Mouse (Mus musculus) urinary bladder, adult 2 months (tissue): ENCODE results near the gene Slc2a3. TPM values are rescaled to one million over a fixed set of nuclear protein-coding genes. Genes with fewer than 3 reads are reported as not detected.
A peak's percentile ranks its signal among the peaks of the same experiment; 100 is the strongest.
"Not testable (repeated sequence)": the region's sequence is repeated elsewhere in the genome, so short reads cannot be mapped to it uniquely, and the experiment has no call there.

ENCODE experiments used
- DNase-seq: peaks from one replicate; pipeline ENCODE4 v3.0.0; 2022; ENCODE audit warnings: low spot score
- polyA plus RNA-seq: library from polyadenylated mRNA; depleted of rRNA; stranded (reverse); fragments of >200 nt; gene quantifications from 2 replicates; pipeline ENCODE4 v1.2.3, GENCODE M21; 2012

The Slc2a3 gene
- polyA plus RNA-seq, 1 experiment: 5.1 TPM

DNA sequence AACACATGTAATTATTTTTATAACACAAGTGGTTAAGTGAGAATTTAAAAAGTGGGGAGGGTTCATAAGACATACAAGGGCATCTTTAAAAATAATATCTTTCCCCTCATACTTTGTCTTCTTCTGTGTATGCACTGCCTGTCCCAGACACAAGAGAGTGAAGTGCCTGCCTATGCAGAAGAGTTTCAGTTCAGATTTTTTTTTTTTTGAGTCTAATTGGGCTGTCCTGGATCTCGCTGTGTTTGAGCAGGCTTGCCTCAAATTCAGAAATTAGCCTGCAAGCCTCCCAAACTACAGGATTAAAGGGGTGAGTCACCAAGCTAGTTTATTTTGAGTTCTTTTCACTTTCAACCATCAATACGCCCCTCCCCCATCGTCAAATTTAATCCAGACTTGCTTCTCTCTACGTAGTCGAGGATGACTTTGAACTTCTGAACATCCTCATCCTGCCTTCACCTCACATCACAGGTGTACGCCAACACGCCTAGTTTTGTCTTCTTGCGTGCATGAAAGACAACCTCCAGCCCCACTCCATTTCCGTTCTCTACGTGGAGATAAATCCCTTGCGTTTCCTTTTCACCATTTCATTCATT is 8.7 kb upstream of the Slc2a3 start:
- DNase-seq: no peak

DNA sequence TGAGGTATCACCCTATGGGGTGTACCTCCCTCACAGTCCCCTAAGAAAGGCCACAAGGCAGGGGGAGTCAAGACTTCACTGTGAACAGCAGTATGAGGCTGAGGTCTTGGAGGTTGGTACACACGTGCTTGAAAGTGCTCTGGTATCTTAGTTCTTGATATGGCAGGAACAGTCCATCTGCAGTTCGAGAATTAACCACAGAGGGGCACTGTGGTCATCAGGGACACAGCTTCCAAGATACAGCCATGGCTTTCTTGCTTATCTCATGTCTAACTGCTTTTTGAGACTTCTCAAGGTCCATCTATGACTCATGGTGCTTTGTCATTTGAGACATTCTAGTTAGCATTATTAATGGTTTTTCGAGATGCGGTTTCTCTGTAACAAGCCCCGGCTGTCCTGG is 3.0 kb upstream of the Slc2a3 start:
- DNase-seq: no peak

DNA sequence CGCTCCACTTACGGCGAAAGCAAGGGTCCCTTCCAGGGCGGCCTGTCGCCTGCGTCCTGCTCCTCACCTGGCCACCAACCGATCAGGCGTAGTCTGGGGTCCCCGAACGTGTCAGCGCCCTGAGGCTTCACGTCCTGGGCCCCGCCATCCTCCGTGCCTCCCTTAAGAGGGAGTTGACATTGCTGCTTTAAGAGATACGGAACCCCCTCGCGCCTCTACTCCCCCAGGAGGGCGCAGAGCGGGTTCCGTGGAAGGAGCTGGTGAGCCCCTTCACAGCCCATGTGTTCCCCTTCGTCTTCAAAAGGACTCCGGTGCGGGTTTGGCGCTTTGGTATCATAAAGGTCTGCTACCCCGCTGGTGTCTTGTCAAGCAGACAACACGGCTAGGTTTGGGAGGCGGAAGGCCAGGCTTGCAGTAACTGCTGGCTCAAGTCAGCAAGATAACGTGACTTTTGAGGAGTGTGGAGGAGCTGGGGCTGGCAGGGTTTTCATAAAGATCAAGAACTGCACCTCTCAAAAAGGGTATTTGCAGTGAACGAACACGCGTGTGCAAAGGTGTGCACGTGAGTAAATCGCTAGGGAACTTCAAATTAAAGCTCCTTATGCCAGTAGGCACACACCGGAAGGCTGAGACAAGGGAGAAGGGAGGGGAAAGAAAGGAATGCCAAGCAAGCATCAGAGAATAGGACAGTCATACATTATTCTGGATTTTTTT is 518 bp upstream of the Slc2a3 start:
- DNase-seq: peak; percentile 41

DNA sequence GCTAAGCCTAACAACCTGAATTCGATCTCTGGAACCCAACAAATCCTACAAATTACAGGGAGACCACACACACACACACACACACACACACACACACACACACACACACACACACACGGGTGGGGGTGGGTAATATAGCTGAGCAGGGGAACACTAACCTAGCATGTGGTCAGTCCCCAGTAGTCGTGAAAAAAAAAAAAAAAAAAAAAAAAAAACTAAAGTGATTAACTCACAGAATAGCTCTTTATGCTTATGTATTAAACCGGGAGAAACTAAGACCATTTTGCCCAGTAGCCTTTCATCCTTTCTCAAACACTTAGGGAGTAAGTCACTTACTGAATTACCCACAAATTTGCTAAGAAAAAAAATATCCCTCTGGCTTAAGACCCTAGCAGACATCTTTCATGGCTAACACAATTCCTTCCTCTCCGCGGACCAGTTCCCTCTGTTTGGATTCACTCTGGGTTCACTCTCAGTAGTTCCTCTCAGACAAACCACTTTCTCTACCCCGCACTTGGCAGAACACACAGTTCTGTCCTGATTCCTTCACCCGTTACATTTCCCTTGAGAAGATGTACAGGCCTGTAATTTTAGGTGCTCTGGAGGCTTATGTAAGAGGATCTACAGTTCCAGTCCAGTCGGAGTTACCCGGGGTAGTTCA is 670 bp downstream of the Slc2a3 start:
- no peak for DNase-seq

DNA sequence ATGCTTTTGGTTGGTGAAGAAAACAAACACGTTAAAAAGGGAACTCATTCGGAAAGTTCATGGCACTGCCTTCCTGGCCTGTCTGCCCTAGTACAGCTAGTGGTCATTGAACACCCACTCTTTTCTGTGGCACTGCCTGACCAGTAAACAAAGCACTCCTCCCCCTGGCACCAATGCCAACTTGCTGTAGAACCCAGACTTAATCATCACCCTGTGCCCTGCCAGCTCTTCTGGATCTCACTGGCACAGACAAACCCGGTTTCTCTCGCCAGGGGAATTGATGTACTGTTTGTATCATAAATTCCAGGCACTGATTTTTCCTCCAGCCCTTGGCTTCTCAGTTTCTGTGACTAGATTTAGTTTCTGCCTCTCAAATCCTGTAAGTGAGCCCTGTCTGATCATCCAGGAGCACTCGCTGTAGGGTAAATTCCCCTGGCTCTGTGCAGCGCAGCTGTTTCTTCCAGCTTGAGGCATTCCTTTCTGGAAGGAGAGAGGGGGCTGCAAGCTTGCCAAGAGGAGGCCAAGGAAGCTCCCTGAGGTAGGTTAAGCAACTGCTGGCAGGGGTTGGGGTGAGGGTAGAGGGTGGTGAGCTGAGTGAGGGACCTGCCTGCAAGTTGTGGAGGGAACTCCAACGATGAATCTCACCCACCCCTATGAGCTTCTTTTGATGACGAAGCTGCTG is 6.0 kb downstream of the Slc2a3 start:
- no peak for DNase-seq

DNA sequence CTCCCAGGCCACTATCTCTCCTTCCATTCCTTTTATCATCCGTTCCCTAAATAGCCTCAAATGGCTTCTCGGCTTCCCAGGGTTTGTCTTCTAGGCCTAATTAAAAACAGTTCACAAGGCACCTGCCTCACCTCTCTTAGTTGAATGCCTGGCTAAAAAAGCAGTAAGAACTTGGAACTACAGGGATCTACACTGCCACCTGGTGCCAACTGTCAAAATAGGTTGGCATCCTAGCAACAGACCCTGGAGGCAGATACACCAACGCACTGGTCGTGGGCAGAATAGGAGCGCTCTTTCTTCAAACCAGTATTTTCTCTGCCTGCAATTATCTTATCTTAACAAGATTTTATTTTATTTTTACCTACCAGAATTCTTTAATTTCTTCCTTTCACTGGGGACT is 15.2 kb downstream of the Slc2a3 start:
- no peak for DNase-seq

DNA sequence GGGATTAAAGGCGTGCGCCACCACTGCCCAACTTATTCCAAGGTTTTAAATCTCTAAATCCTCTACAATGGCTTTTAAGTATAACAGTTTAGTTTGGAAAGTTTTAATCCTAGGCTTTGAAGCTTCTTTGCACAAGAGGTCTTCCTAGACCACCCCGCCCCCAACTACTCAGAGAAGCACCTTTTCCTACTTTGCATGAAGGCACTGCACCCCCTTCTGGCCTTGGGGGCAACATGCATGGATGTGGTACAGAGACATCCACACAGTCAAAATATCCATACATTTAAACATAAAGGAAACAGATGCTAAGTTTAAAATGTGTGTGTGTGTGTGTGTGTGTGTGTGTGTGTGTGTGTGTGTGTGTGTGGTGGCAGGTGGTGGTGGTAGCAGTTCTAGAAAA is 16.6 kb downstream of the Slc2a3 start:
- DNase-seq: no peak

DNA sequence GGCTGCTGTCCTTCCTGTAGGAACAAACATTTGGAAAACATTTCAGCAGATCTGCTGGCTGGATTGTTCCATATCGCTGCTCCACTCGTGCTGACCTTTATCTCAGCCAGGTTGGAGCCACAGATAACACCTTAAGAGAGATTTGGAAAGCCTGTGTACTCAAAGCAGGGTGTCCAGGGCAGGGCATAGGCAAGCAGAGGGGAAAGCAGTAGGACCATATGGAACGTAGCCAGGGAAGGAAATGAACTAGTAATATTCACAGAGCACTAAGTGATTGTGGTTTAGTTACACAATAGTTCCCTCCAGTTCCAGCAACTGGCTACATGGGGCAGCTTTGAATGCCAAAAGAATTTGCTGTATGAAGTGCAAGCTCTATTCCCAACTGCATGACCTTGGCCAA is 19.3 kb downstream of the Slc2a3 start:
- DNase-seq: no peak

DNA sequence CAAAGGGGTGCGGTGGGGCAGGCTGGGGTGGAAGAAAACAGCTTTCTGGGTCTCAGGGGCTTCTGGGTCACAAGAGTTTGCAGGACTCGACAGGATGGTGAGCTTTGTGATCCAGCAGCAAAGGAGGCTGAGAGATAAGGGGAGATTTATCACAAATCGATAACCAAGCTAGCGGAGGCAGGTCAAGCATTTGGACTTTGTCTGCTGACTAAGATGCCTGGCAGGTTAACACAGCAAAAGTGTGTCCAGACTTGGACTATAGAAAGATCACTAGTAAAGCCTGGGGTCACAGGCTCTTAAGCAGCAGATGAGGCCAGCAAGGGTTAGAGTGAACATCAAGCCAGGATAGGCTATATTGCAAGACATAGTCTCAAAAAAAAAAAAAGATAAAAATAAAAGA is 20.3 kb downstream of the Slc2a3 start:
- DNase-seq: no peak

DNA sequence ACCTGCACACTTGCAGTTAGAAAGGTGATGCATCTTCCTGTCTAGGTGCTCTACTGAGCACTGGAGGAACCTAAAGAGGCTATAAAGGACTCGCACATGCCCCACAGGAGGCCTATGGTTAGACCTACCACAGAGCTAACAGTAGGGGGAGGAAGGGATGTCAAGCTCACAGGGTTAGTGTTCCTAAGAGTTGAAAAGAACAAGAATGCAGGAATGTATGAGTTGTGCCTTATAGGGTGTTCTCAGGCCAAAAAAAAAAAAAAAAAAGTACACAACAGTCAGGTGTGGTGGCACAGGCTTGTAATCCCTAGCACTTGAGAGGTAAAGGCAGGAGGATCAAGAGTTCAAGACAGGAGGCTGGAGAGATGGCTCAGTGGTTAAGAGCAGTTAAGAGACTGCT is 21.5 kb downstream of the Slc2a3 start:
- no peak for DNase-seq

DNA sequence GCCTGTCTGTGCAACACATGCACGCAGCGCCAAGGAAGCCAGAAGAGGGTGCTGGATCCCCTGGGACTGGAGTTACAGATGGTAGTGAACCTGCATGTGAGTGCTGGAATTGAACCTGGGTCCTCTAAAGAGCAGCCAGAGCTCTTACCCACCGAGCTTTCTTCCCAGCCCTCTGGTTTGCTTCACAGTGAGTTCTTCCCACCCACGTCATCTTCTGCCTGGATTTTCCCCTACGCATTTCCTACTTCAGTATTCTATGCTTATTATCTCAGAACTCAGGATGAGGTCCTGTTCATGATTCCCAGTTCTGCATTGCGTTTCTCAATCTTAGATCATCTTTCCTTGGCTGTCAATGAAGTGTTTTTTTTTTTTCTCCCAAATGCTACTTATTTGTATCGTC is 25.4 kb downstream of the Slc2a3 start:
- DNase-seq: no peak

DNA sequence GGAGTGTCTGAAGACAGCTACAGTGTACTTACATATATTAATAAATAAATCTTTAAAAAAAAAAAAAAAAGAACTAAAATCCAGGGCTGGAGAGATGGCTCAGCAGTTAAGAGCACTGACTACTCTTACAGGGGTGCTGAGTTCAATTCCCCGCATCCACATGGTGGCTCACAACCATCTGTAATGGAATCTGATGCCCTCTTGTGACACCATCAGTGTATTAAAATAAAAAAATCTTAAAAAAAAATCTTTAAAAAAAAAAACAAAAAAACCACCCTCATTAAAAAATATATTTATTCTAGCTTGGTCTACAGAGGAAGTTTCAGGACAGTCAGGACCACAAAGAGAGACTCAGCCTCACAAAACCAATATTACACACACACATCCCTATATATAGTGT is 27.1 kb downstream of the Slc2a3 start:
- DNase-seq: no peak

DNA sequence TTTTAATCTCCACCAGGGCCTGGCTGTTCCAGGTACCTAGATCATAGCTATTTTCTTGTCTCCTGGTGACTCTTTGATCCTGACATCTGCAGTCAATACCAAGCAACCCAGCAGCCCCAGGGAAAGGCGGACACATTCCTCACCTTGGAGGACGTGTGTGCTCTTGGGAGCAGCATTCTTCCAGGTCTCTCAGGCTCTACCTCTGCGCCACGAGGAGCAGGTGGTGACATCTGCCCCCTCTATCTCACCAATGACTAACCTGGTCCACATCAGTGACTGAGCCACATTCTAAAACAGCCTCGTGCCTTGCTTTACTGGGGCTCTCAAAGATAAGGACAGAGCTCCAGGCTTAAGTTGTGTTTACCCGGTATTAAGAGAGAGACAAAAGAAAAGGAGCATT is 28.7 kb downstream of the Slc2a3 start:
- no peak for DNase-seq

DNA sequence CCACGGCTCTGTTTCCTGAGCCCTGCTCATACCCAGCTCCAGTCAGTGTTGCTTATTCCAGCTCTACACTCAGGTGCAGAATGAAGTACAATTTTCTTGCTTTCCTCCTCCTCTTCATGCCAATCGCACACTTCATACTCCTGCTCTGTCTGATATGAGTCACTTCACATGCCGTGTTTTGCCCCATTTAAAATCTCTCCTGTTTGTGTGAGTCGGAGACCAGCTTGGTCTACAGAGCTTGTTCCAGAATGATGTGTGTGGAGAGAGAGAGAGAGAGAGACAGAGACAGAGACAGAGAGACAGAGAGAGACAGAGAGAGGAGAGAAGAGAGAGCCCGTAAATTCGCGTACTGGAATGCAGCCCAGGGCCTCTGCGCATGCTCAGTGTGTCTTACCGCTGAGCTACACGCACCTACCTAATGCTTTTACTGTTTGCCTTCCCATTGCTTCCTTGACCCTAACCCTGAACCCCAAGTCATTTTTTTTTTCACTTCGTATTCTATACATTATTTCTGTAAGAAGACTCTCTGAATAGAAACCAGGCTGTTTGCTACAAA is 30.6 kb downstream of the Slc2a3 start:
- DNase-seq: no peak

DNA sequence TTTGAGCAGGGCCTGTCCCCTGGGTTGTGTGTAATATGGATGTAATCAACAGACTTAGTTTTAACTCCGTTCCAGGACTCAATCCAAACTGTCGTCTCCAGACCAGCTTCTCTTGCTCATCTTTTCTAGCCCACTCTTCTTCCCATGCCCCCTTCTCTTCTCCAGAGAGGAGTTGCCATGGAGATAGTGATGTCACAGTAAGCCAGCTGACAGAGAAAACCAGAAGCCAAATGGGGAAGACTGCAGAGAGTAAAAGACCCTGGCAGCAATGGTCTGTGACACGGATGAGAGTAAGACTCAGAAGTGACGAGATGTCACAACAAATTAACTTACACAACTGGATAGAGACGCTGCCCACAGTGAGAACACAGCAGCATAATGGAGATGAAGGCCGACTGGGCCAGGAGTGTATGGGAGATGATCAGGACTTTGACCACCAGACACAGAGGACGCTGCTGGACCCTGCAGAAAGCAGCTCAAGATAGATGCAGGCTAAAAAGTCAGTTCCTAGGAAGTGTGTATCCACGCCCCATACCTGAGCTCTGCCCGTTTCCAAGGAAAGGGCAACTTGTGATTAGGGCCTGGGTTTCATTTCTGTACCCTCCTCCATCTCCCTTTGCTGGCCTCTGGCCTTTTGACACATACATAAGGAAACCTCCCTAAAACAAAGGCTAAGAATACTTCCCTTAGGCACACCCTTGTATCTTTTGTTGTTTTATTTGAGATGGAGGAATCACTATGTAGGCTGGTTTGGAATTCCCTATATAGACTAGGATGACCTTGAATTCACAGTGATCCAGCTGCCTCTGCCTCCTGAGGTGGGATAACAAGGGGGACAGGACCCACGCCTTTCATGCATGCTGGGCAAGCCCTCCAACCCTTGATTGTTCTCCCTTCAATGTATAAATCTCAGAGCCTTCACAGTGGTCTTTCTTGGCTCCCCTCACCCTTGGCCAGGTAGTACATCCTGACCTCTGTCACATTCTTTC is 31.4 kb downstream of the Slc2a3 start:
- DNase-seq: no peak

DNA sequence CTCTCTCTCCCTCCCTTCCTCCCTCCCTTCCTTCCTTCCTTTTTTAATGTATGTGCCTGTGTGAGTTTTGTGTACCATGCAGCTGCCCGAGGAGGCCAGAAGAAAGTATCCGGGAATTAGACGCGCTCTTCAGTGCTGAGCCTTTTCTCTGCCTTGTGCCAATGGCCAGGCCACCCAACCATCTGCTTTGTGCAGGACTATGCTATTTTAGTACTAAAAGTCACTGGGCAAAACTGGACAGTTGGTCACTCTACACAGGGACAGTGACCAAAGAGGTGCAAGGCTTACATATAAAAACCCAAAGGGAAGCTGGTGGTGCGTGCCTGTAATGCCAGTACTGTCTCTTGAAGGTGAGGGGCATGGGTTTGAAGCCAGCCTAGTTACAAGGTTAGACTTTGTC is 33.2 kb downstream of the Slc2a3 start:
- DNase-seq: no peak

DNA sequence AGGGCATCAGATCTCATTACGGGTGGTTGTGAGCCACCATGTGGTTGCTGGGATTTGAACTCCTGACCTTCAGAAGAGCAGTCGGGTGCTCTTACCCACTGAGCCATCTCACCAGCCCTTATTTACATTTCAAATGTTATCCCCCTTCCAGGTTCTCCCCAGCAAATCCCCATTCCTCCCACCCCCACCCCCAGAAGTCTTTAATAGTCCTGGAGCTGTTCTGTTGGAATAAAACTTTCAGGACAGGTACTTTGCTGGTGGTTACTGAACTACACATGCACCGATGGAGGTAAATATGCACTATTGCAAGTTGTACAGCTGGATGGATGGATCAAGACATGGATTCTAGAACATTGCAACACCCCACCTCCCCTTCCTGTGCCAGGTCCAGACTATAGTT is 34.4 kb downstream of the Slc2a3 start:
- not testable (repeated sequence) for DNase-seq

DNA sequence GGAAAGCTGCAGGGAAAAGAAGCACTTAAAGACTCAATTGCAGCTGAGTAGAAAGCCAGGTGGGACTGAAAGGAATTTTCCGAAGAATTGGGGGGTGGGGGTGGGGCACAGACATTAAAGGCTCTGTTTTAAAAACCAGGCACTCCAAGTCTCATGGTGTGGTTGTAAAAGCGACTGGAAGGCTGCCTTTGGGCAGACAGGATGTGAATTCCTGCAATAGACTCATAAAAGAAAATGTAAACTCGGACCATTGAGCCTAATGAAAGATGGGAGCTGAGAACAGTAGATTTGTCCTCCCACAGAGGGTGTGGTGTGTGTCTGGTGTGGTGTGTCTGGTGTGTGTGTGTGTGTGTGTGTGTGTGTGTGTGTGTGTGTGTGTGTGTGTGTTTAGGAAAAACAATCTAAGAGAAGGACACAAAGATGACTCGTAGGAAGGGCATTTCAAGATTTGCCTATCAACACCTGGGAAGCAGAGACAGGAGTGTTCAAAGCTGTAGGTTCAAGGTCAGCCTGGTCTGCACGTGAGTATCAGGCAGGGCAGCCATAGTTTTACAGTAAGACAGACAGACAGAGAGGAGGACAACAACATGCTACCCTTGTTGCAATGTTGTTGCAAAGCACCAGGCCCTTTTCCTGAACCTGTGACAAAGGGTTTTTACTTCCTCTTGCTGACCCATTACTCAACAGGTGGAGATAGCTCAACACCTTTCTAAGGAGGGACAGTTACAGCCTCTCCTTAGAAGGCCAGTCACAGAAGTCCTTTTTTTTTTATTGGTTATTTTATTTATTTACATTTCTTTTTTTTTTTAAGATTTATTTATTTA is 35.1 kb downstream of the Slc2a3 start:
- no peak for DNase-seq

DNA sequence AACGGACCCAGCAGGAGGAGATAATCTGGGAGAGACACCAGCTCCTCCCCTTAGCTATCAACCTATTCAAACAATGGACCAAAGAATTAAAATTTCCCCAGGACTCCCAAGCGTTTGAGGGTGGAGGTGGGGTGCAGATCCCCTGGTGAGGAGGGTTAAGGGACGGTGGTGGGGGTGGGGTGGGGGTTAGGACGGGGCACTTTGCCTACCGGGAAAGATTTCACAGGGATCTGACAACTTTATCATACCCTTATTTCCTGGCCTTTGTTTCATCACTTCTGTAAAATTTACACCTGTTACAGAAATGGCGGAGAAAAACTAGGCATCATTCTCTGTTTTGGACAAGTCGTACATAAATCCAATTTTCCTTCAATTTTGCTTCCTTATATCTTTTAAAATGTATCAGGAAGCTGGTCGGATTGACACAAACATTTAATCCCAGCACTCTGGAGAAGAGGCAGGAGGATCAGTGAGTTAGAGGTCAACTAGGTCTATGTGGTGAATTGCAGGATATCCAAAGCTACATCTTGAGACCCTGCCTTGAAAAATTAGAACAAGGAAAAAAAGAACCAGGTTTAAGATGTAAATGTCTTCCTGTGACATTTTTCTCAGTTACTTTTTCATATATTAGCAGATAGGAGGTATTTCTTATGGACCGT is 36.0 kb downstream of the Slc2a3 start:
- DNase-seq: no peak
